Mouse (Mus musculus) lung, postnatal 0 days (tissue): ENCODE data around the gene Cacna1d.

Experiments used
- CTCF ChIP-seq: IDR thresholded peaks from 2 replicates; pipeline ENCODE4 v1.5.1; 2016; ENCODE audit warnings: antibody characterized with exemption, mild to moderate bottlenecking
- EP300 ChIP-seq: IDR thresholded peaks from 2 replicates; pipeline ENCODE4 v1.6.1; 2016; ENCODE audit warnings: antibody characterized with exemption, mild to moderate bottlenecking, control low read depth

DNA sequence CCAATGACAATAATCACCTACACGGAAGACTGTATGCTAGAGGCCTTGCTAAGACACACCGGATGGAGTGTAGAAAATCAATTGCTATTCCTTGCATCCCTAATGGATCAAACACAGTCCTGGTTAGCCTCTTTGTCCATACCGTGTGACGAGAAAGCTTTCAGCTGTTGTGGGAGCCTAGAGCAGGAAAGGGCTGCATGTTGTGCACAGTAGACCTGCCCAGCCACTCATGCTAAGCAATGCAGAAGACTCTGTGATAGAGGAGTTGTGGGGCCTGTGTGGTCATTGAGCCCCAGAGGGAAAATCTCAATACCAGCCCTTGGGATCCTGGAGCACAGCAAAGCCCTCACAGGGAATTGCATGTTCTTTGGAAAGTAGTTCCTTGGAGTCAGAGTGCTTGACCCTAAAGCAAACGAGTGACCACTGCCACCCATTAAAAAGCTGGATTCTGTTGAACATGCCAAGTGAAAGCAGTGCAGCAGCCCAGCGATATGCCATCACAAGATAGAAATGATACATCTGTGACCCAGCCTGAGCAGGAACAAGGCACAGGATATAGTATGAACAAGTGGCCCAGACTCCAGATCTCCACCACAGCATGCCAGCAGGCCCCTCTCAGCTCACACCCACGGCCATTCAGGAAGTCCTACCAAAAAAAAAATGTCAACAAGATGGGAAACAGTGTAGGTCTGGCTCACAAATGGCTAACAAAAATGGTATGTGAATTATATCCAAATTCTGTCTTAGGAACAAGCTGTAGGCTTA is 68.7 kb downstream of the Cacna1d start:
- TF ChIP-seq CTCF: no peak
- TF ChIP-seq EP300: no peak
